Mouse (Mus musculus) hindbrain, embryonic 11.5 days (tissue): ENCODE measurements around the gene Glt6d1. TPM values are rescaled to one million over a fixed set of nuclear protein-coding genes. Genes with fewer than 3 reads are reported as not detected.

Experiments used
- ATAC-seq: fragments of 200-750 bp; cut with Nextera tagmentation; 2 replicates; pipeline ENCODE4 v1.8.0; 2017; ENCODE audit warnings: mild to moderate bottlenecking, moderate TSS enrichment, moderate library complexity; ENCODE audit not compliant: low FRiP score
- DNase-seq: peaks from one replicate; pipeline ENCODE4 v3.0.0-alpha.2; 2015; ENCODE audit warnings: low spot score
- H3K27ac ChIP-seq: fragments of 300-500 bp; sonication (generic); 2 replicates; pipeline ENCODE4 v1.5.1; 2014; ENCODE audit warnings: mild to moderate bottlenecking, low read depth, low read length
- H3K27me3 ChIP-seq: fragments of 300-500 bp; sonication (generic); 2 replicates; pipeline ENCODE4 v1.6.1; 2014; ENCODE audit warnings: mild to moderate bottlenecking, low read length, moderate library complexity, mixed read lengths; ENCODE audit not compliant: control insufficient read depth, insufficient read depth
- H3K36me3 ChIP-seq: fragments of 300-500 bp; sonication (generic); 2 replicates; pipeline ENCODE4 v1.6.1; 2014; ENCODE audit warnings: mild to moderate bottlenecking, low read length, moderate library complexity, mixed read lengths; ENCODE audit not compliant: control insufficient read depth, insufficient read depth
- H3K4me1 ChIP-seq: fragments of 300-500 bp; sonication (generic); replicated peaks from 2 replicates; pipeline ENCODE4 v1.6.1; 2014; ENCODE audit warnings: low read length, mixed read lengths; ENCODE audit not compliant: control insufficient read depth, insufficient read depth
- H3K4me2 ChIP-seq: fragments of 300-500 bp; sonication (generic); replicated peaks from 2 replicates; pipeline ENCODE4 v1.6.1; 2014; ENCODE audit warnings: mild to moderate bottlenecking, low read depth, low read length
- H3K4me3 ChIP-seq: fragments of 300-500 bp; sonication (generic); 2 replicates; pipeline ENCODE4 v1.5.1; 2014; ENCODE audit warnings: low read depth, low read length
- H3K9ac ChIP-seq: fragments of 300-500 bp; sonication (generic); 2 replicates; pipeline ENCODE4 v1.6.1; 2014; ENCODE audit warnings: low read depth, low read length
- H3K9me3 ChIP-seq: fragments of 300-500 bp; sonication (generic); 2 replicates; pipeline ENCODE4 v1.6.1; 2016; ENCODE audit warnings: low read length; ENCODE audit not compliant: control insufficient read depth
- WGBS: fragments of 180-500 bp; shearing (Covaris S2); extraction: QIAGEN DNeasy Blood & Tissue Kit; methylation state at CpG from one replicate; pipeline ENCODE4 v1.1.7; 2014; 5-methylcytosine and 5-hydroxymethylcytosine counted together
- polyA plus RNA-seq: library from polyadenylated mRNA; unstranded; fragments of >200 nt; fragmentation: Nextera tagmentation; extraction: Ambion mirVana; gene quantifications from 2 replicates; pipeline ENCODE4 v1.2.1, GENCODE M21; 2014

The Glt6d1 gene
- polyA plus RNA-seq, 1 experiment from 2014 or later: not detected

GRCm38 (mm10) chr2:25852626-25853025, 37.0 kb upstream of the Glt6d1 start:
- Histone ChIP-seq H3K27ac (no peak overlapping the region), H3K27me3 (no peaks in the 10 kb centered on the region), H3K36me3 (no peaks in the 10 kb centered on the region), H3K4me2 (no peak overlapping the region), H3K9me3 (no peaks in the 10 kb centered on the region), H3K4me1 (no peaks in the 10 kb centered on the region), H3K4me3 (no peak overlapping the region), H3K9ac (no peak overlapping the region)
- ATAC-seq (no peak), DNase-seq (no peak)
- WGBS: 64% methylated on average over 3 of the region's 3 CpGs

GRCm38 (mm10) chr2:25850330-25850729, 34.7 kb upstream of the Glt6d1 start:
- H3K4me2 ChIP-seq: no peak overlapping the region
- H3K27me3 ChIP-seq: no peaks in the 10 kb centered on the region
- no peak for ATAC-seq

GRCm38 (mm10) chr2:25847226-25847625, 31.6 kb upstream of the Glt6d1 start, which contains the start of gene Sohlh1:
TSS of gene Sohlh1 (minus strand) at chr2:25847248.
- Histone ChIP-seq H3K36me3 (no peaks in the 10 kb centered on the region), H3K9ac (no peak within 1 kb of the TSS), H3K4me2 (no peak within 1 kb of the TSS), H3K27ac (no peak within 1 kb of the TSS), H3K4me3 (no peak within 1 kb of the TSS), H3K27me3 (no peaks in the 10 kb centered on the region), H3K4me1 (no peaks in the 10 kb centered on the region), H3K9me3 (no peaks in the 10 kb centered on the region)
- 84% methylated on average over 16 of the region's 16 CpGs for WGBS
- no peak for ATAC-seq
- no peak for DNase-seq

More at GRCm38 (mm10) chr2:25850330-25850729, 34.7 kb upstream of the Glt6d1 start:
- Histone ChIP-seq H3K9ac (no peak overlapping the region), H3K36me3 (no peaks in the 10 kb centered on the region), H3K9me3 (no peaks in the 10 kb centered on the region), H3K4me3 (no peak overlapping the region), H3K4me1 (no peaks in the 10 kb centered on the region), H3K27ac (no peak overlapping the region)
- 12% methylated on average over 4 of the region's 4 CpGs for WGBS
- DNase-seq: peak; percentile 66

GRCm38 (mm10) chr2:25846516-25846915, 30.9 kb upstream of the Glt6d1 start:
- H3K4me3 ChIP-seq: no peak overlapping the region
- no peak overlapping the region for H3K27ac ChIP-seq
- DNase-seq: no peak
- no peak overlapping the region for H3K4me2 ChIP-seq
- H3K4me1 ChIP-seq: no peaks in the 10 kb centered on the region
- no peak for ATAC-seq
- no peak overlapping the region for H3K9ac ChIP-seq
- no peaks in the 10 kb centered on the region for H3K36me3 ChIP-seq
- WGBS: 89% methylated on average over 8 of the region's 8 CpGs
- no peaks in the 10 kb centered on the region for H3K27me3 ChIP-seq
- no peaks in the 10 kb centered on the region for H3K9me3 ChIP-seq

- Histone ChIP-seq H3K9ac (no peak overlapping the region), H3K4me3 (no peak overlapping the region), H3K4me2 (no peak overlapping the region), H3K36me3 (no peaks in the 10 kb centered on the region), H3K27ac (no peak overlapping the region), H3K9me3 (no peaks in the 10 kb centered on the region), H3K4me1 (no peaks in the 10 kb centered on the region), H3K27me3 (no peaks in the 10 kb centered on the region)
- ATAC-seq (no peak), DNase-seq (no peak)
- 95% methylated on average over 3 of the region's 3 CpGs for WGBS
Observed at GRCm38 (mm10) chr2:25844097-25844496, 28.4 kb upstream of the Glt6d1 start.

GRCm38 (mm10) chr2:25842758-25843157, 27.1 kb upstream of the Glt6d1 start:
- no peaks in the 10 kb centered on the region for H3K27me3 ChIP-seq
- H3K9ac ChIP-seq: no peak overlapping the region
- 59% methylated on average over 1 of the region's 1 CpGs for WGBS
- no peak for ATAC-seq
- DNase-seq: no peak
- no peak overlapping the region for H3K27ac ChIP-seq
- no peaks in the 10 kb centered on the region for H3K36me3 ChIP-seq
- no peaks in the 10 kb centered on the region for H3K9me3 ChIP-seq
- no peak overlapping the region for H3K4me2 ChIP-seq
- H3K4me3 ChIP-seq: no peak overlapping the region
- no peaks in the 10 kb centered on the region for H3K4me1 ChIP-seq

GRCm38 (mm10) chr2:25842161-25842560, 26.5 kb upstream of the Glt6d1 start:
- DNase-seq (no peak), ATAC-seq (no peak)
- no peak overlapping the region for H3K4me3 ChIP-seq
- no peak overlapping the region for H3K4me2 ChIP-seq
- no peaks in the 10 kb centered on the region for H3K27me3 ChIP-seq
- no peak overlapping the region for H3K9ac ChIP-seq
- 70% methylated on average over 4 of the region's 4 CpGs for WGBS
- H3K36me3 ChIP-seq: no peaks in the 10 kb centered on the region
- no peaks in the 10 kb centered on the region for H3K9me3 ChIP-seq
- no peak overlapping the region for H3K27ac ChIP-seq
- H3K4me1 ChIP-seq: no peaks in the 10 kb centered on the region

- H3K4me1 ChIP-seq: no peaks in the 10 kb centered on the region
- WGBS: 54% methylated on average over 5 of the region's 5 CpGs
- DNase-seq: peak; percentile 86
- ATAC-seq: no peak; the same call in 1 of the 2 replicates
- no peaks in the 10 kb centered on the region for H3K27me3 ChIP-seq
- no peak overlapping the region for H3K4me2 ChIP-seq
- no peaks in the 10 kb centered on the region for H3K36me3 ChIP-seq
- no peak overlapping the region for H3K27ac ChIP-seq
- no peak overlapping the region for H3K4me3 ChIP-seq
- H3K9ac ChIP-seq: no peak overlapping the region
- H3K9me3 ChIP-seq: no peaks in the 10 kb centered on the region
Observed at GRCm38 (mm10) chr2:25836291-25836690, 20.6 kb upstream of the Glt6d1 start.

GRCm38 (mm10) chr2:25830786-25831185, 15.1 kb upstream of the Glt6d1 start:
- Histone ChIP-seq H3K4me2 (no peak overlapping the region), H3K9me3 (no peaks in the 10 kb centered on the region), H3K9ac (no peak overlapping the region), H3K36me3 (no peaks in the 10 kb centered on the region), H3K27me3 (no peaks in the 10 kb centered on the region), H3K4me1 (no peaks in the 10 kb centered on the region), H3K27ac (no peak overlapping the region), H3K4me3 (no peak overlapping the region)
- ATAC-seq (no peak), DNase-seq (no peak)
- WGBS: 87% methylated on average over 3 of the region's 3 CpGs
